Mouse (Mus musculus): ENCODE measurements at regions not wholly inside any gene's neighbourhood (a gene's known extent, or its start where the extent isn't known, plus 50 kb on each side); places are given as distances from the start of the nearest gene placed in this dataset.
"Not testable (repeated sequence)": the region's sequence is repeated elsewhere in the genome, so short reads cannot be mapped to it uniquely, and the experiment has no call there.

- DNase-seq: no peak
Measured at GRCm38 (mm10) chr10:117475086-117475945, 95.5 kb upstream of the Cpsf6 start.

GRCm38 (mm10) chr10:117474351-117475085, 94.7 kb upstream of the Cpsf6 start:
- DNase-seq: no peak

DNA sequence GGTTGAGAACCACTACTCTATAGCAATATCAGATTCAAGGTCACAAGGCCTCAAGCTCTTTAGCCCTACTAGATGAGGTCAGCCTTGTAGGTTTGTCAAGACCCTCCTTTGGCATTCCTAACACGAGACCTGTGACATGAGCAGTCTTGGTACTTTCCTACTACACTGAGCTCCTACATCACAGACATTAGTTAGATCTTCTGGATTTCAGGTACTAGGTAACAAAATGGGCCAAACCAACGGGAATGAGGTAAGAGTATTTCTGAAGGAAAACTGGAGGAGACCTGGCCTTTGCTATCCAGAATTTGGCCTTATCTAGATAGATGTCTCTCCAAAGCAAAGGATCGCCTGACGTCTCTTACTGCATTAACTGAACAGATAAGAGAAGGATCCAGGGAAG, 93.7 kb upstream of the Cpsf6 start:
- no peak for DNase-seq

DNA sequence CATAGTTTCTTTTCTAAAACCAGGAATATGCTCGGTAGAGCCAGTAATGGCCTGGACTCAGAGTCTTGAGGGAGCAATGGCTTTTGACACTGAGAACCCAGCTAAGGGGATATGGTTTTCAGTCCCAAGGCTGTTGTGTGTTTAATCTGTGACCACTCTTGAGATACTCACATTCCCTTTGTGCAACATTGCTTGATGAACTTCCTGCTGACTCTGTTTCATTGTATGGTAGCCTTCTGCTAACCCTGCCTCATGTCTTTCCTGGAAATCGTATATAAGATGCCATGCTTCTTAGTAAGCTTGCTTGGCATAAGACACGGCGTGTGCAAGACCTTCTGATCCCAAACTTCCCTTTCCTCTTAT, 92.7 kb upstream of the Cpsf6 start:
- no peak for DNase-seq

DNA sequence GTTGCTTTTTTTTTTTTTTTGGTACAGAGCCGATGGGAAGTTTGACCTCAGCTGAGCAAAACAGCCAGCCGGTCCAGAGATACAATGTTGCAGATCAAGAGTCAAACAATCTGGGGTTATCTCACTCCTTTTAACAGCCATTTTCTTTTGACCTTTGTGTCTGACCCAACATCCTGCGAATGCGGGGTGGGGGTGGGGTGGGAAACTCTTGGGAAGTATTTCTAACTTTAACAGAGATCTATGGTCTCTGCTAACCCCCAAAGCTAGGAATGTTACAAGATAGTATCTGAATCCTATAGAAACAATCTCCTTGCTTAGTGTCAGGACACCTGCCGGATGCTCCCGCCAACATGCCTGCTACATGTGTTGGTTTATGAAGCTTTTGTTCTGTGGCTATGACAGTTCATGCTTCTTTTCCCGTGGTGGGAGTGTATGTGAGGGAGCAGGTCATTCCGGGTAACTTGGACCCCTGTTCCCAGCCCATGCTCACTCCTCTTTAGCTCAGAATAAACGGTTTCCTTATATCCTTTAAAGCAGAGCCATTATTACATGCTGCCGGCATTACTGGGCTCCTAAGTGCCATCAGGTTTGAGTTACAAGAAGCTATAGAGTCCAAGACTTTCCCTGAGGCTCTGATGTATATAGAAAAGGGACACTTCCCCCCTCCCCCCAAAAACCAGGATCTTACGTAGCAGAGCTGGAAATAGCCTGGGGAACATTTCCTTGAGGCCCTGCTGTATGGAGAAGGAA, 92.2 kb upstream of the Cpsf6 start:
- no peak for DNase-seq

GRCm38 (mm10) chr10:117471036-117471817, 91.4 kb upstream of the Cpsf6 start:
- DNase-seq: no peak

DNA sequence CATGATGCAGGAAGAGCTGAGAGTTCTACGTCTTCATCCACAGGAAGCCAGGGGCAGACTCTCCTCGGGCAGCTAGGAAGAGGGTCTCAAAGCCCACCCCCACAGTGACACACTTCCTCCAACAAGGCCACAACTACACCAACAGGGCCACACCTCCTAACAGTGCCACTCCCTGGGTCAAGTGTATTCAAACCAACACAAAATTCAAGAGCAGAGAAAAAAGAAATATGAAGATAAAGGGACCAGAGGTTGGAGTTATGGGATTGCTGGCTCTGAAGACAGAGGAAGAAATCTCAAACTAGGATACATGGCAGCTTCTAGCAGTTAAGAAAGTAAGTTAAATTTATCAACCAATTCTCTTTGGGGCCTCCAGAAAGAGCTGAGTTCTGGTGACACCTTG, 90.7 kb upstream of the Cpsf6 start:
- DNase-seq: no peak

DNA sequence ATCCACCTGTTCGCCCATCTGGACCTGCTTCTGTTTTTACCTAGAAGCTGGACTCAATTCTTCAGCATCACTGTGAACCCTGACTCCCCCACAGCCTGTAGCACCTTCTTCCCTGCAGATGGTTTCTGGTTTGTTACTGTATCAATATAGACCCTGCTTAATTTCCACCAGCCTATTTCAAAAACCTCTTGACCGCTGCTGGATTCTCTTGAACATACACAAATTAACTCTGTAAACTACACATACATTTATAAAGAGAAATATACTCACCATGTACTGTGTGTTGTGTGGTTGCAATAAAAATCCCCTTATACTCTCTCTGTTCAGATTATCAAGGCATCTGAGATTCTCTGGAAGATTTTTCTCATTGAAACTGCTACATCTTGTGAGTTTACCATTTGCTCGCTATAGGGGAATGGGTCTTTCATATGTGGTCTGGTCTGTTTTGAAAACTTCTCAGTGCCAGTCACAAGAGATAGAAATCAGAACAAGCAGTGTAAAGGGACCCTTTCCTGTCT, 89.8 kb upstream of the Cpsf6 start:
- no peak for DNase-seq

DNA sequence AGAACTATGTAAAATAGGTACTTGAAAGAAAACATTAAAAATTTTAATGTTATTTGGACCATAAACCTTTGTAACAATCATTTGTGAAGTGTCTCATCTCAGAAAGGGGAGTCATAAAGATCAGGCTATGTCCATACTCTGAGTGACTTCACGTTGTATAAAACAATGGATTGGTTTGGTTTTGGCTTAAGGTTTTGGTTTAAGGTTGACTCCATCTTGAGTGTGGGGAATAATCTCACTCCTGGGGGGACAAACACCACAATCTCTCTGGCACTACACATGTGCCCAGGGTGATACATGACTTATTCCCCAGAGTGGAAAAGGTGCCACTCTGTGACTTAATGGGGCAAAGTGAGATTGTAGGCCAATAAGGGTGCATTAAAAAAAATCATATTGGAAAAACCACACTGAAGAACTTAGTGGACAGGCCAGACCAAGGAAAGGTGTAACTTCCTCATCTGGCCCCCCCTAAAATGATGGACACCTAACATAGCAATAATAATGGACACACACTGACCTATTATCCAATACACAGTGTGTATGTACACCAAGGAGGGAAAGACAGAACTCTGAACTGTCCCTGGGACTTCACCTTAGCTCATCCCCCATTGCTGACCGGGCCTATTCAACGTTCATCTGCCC, 89.2 kb upstream of the Cpsf6 start:
- no peak for DNase-seq

GRCm38 (mm10) chr10:117468381-117468780, 88.6 kb upstream of the Cpsf6 start:
- no peak for DNase-seq

- DNase-seq: no peak
Measured at GRCm38 (mm10) chr10:117467161-117467560, 87.3 kb upstream of the Cpsf6 start.

- DNase-seq: no peak
Measured at GRCm38 (mm10) chr10:117466391-117466790, 86.6 kb upstream of the Cpsf6 start.

DNA sequence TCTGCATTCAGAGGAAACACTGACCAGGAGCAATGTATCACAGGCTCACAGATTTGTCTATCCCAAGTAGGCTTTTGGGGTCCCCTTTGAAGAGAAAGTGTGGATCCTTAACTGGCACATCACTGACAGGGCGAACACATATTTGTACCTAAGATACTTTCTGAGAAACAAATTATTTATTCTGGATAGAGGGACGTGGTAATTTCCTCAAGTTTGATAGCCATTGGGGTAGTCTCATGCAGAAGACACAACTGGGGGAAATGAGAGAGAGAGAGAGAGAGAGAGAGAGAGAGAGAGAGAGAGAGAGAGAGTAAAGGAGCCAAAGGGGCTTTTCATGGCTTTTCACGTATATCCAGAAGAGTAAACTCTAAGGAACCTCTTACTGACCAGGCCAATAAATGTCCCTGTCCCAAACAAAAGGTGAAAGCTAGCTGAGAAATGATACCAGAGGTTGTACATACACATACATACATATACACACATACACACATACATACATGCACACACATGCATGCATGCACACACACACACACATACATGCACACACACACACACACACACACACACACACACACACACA, 85.9 kb upstream of the Cpsf6 start:
- no peak for DNase-seq

DNA sequence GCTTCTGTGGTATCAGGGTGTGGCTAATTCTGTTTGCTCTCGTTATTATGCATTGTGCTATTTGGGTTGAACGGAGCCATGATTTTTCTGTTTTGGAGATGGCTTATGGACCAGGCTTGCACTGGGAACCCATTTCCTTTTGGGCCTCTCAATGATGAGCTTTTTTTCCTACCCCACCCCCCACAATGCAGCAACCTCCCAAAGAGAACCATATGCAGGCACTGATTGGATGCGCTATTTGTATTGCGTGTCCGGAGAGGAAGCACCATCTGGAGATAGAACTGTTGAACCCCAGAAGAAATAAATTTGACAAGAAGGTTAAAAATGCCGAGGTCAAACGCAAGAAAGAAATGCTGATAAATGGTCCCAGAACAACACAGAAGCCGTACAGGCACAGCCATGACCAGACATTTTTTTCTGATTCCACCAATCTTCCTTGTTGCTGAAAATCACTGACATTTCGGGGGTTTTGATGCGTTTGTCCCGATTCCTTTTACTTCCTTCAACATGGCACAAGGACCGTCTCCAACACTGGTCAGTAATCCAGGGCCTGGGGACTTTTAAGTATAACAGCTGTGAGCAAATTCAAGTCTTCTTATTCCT, 85.3 kb upstream of the Cpsf6 start:
- no peak for DNase-seq

- DNase-seq: not testable (repeated sequence)
Measured at GRCm38 (mm10) chr10:117464331-117464730, 84.5 kb upstream of the Cpsf6 start.

- no peak for DNase-seq
Measured at GRCm38 (mm10) chr10:117463636-117464035, 83.8 kb upstream of the Cpsf6 start.

DNA sequence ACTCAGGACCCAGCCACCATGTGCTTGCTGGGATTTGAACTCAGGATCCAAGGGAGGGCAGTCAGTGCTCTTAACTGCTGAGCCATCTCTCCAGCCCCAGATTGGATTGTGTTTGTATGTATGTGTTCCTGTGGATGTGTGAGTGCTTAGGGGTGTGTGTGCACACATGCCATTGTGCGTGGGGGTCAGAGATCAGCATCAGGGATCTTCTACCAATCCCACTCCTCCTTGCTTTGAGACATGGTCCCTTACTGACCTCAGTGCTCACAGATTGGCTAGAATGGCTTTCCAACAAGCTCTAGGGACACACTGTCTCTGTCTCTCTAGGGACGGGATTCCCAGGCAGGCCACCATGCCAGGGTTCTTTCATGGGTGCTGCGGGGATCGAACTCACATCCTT, 83.1 kb upstream of the Cpsf6 start:
- DNase-seq: no peak

DNA sequence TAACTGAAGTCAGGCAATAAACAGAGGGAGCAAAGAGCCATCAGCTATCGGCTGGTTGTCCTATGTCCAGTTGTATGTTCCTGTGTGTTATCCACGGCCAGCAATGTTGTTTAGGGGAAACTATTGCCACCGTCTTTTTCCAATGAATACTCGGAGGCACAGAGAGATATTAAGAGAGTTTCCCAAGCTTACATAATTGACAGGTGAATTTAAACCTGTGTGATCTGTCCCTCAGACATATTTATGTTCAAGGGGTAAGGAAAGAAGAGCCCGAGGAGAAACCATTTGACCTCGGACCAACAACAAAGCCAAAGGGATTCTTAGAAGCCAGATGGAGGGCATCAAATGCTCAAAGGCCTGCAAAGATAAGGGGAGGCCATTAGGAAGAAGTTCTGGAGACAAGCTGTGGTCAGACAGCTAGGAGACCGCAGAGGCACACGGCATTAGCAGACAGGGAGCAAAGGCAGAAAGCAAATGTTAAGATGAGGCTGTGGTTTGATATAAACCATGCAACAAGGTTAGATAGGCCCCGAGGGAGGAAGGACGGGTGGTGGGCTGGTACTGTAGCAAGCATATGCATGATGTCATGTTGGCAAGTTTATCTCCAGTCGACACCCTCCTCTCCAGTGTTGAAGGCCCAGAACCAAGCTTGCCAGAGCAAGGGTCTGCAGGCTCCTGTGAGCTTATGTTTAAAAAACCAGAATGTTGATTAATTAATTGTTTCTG, 82.1 kb upstream of the Cpsf6 start:
- no peak for DNase-seq

DNA sequence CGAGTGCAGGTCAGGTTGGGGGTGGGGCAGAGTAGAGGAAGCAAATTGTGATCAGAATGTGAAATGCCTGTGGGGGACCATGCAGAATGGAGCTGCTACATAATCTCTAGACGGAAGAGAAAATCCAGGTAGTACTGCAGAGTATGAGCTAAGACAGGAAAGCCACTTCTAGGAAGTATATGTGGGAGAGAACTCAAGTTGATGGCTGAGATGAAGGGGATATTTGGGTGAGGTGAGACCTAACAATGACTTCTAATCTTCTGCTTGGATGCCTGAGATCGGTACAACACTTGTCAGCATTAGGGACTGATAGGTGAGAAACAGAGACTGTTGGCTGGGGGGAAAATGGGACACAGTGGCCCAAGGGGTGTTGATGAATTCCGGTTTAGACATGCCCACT, 81.4 kb upstream of the Cpsf6 start:
- DNase-seq: no peak

- DNase-seq: no peak
Measured at GRCm38 (mm10) chr10:117460366-117460730, 80.5 kb upstream of the Cpsf6 start.
